Mouse (Mus musculus) megakaryocyte, embryonic 14.5 days (primary cell): ENCODE results near the gene Gjb5. TPM values are rescaled to one million over a fixed set of nuclear protein-coding genes. Genes with fewer than 3 reads are reported as not detected.
A peak's percentile ranks its signal among the peaks of the same experiment; 100 is the strongest.

Source experiments
- H3K27me3 ChIP-seq: replicated peaks from 2 replicates; pipeline ENCODE3; 2012; ENCODE audit warnings: inconsistent platforms
- H3K36me3 ChIP-seq: replicated peaks from 2 replicates; pipeline ENCODE3; 2012; ENCODE audit warnings: low read length, inconsistent platforms, mixed read lengths
- H3K4me1 ChIP-seq: 2 replicates; pipeline ENCODE4 v1.6.1; 2012; ENCODE audit warnings: inconsistent platforms
- H3K4me3 ChIP-seq: replicated peaks from 2 replicates; pipeline ENCODE3; 2012; ENCODE audit warnings: moderate library complexity, mild to moderate bottlenecking, inconsistent platforms
- H3K9me3 ChIP-seq: 2 replicates; pipeline ENCODE4 v1.6.1; 2012; ENCODE audit warnings: inconsistent platforms
- FLI1 ChIP-seq: IDR thresholded peaks from 2 replicates; pipeline ENCODE4 v1.6.1; 2012; ENCODE audit warnings: low read length, inconsistent platforms, mixed read lengths
- GATA1 ChIP-seq: IDR thresholded peaks from 3 replicates; pipeline ENCODE4 v1.6.1; 2012; ENCODE audit warnings: mixed read lengths, low read length, inconsistent platforms, borderline replicate concordance
- polyA plus RNA-seq: library from polyadenylated mRNA; stranded (reverse); fragments of >175 nt; gene quantifications from 2 replicates; pipeline ENCODE4 v1.2.3, GENCODE M21; 2012; ENCODE audit warnings: low replicate concordance; ENCODE audit not compliant: insufficient read depth

The Gjb5 gene
- not detected in 2 replicates for polyA plus RNA-seq

- Histone ChIP-seq H3K4me1 (peaks cover 3% of the 10 kb centered on the region; the same call in 1 of the 2 replicates), H3K4me3 (peak within 1 kb of the TSS; percentile 69), H3K27me3 (peaks cover 23% of the 10 kb centered on the region), H3K9me3 (no peaks in the 10 kb centered on the region), H3K36me3 (peaks cover 3% of the 10 kb centered on the region)
- no peak for TF ChIP-seq GATA1
- TF ChIP-seq FLI1, result no peak
Observed at GRCm38 (mm10) chr4:127358018-127358417, at the start of gene Gjb5. Gene Gjb5 (minus strand): TSS chr4:127358181.

GRCm38 (mm10) chr4:127402614-127403013, 44.6 kb upstream of the Gjb5 start:
- peaks cover 22% of the 10 kb centered on the region for H3K9me3 ChIP-seq
- no peak for TF ChIP-seq GATA1
- no peak for TF ChIP-seq FLI1

DNA sequence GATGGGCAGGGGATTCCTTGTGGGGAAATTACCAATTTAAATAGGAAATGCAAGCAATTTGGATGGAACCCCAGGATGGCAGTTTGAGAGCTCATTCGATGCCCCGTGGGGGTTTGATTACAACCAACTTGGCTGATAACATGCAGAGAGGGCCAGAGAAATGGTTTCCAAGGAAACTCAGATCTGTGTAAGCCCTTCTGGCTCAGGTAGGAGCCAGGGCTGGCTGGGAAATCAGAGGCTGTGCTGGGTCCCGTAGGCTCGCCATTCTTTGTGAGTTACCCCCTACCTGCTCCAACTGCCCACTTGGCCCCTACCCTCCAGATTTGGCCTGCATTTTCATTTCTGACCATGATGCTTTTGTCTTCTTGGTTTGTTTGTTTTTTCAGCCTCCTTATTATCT, 44.2 kb upstream of the Gjb5 start:
- Histone ChIP-seq H3K27me3 (no peaks in the 10 kb centered on the region), H3K9me3 (peaks cover 22% of the 10 kb centered on the region), H3K4me1 (no peaks in the 10 kb centered on the region), H3K36me3 (no peaks in the 10 kb centered on the region), H3K4me3 (no peak overlapping the region)
- no peak for TF ChIP-seq FLI1
- TF ChIP-seq GATA1, result no peak

More at GRCm38 (mm10) chr4:127402614-127403013, 44.6 kb upstream of the Gjb5 start:
- no peaks in the 10 kb centered on the region for H3K4me1 ChIP-seq
- no peak overlapping the region for H3K4me3 ChIP-seq
- H3K27me3 ChIP-seq, result no peaks in the 10 kb centered on the region
- no peaks in the 10 kb centered on the region for H3K36me3 ChIP-seq

GRCm38 (mm10) chr4:127400165-127401145, 42.5 kb upstream of the Gjb5 start:
- Histone ChIP-seq H3K4me1 (no peaks in the 10 kb centered on the region), H3K27me3 (no peaks in the 10 kb centered on the region), H3K4me3 (no peak overlapping the region), H3K36me3 (no peaks in the 10 kb centered on the region), H3K9me3 (peaks cover 14% of the 10 kb centered on the region)
- TF ChIP-seq FLI1, result no peak
- TF ChIP-seq GATA1, result no peak

- TF ChIP-seq FLI1 (no peak), GATA1 (no peak)
- peaks cover 5% of the 10 kb centered on the region for H3K9me3 ChIP-seq
Observed at GRCm38 (mm10) chr4:127395591-127395990, 37.6 kb upstream of the Gjb5 start.

DNA sequence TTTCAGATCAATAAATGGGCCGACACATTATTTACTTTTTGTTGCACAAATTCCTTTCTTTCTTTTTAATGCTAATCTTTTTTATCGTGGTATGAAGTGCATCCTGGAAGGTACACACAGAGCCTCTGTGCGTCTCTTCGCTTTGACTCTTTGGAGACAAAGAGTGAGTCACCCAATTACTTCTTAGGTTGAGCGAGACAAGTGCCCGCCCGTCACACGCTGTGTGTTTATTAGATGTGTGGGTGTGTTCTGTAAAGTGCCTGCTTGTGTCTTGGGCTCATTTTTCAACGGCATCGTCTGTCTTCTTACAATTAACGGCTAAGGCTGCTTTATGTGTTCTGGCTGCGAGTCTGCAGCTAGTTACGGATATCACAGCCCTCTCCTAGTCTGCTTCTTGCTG, 31.7 kb upstream of the Gjb5 start:
- H3K4me3 ChIP-seq, result no peak overlapping the region
- H3K36me3 ChIP-seq, result no peaks in the 10 kb centered on the region
- H3K9me3 ChIP-seq, result peaks cover 5% of the 10 kb centered on the region
- H3K4me1 ChIP-seq, result no peaks in the 10 kb centered on the region
- TF ChIP-seq GATA1 (no peak), FLI1 (no peak)
- H3K27me3 ChIP-seq, result no peaks in the 10 kb centered on the region

More at GRCm38 (mm10) chr4:127395591-127395990, 37.6 kb upstream of the Gjb5 start:
- Histone ChIP-seq H3K27me3 (no peaks in the 10 kb centered on the region), H3K4me1 (no peaks in the 10 kb centered on the region), H3K36me3 (no peaks in the 10 kb centered on the region), H3K4me3 (no peak overlapping the region)

DNA sequence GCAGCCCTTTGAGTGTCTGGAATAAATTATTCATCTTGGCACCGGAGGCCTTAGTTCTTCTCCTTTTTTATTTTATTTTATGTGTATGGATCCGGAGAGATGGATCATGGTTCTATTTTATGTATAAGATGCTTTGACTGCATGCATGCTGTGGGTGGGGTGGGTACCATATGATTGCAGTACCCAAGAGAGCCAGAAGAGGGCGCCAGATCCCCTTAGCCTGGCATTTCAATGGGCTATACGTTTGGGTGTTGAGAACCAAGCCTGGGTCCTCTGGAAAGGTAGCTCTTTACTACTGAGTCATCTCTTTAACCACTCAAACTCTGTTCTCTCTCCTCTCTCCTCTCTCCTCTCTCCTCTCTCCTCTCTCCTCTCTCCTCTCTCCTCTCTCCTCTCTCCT, 19.4 kb upstream of the Gjb5 start:
- no peaks in the 10 kb centered on the region for H3K9me3 ChIP-seq
- no peaks in the 10 kb centered on the region for H3K36me3 ChIP-seq
- H3K27me3 ChIP-seq, result no peaks in the 10 kb centered on the region
- H3K4me3 ChIP-seq, result no peak overlapping the region
- TF ChIP-seq GATA1, result no peak
- no peak for TF ChIP-seq FLI1
- H3K4me1 ChIP-seq, result no peaks in the 10 kb centered on the region

GRCm38 (mm10) chr4:127375541-127376177, 17.7 kb upstream of the Gjb5 start:
- no peaks in the 10 kb centered on the region for H3K9me3 ChIP-seq
- no peaks in the 10 kb centered on the region for H3K4me1 ChIP-seq

DNA sequence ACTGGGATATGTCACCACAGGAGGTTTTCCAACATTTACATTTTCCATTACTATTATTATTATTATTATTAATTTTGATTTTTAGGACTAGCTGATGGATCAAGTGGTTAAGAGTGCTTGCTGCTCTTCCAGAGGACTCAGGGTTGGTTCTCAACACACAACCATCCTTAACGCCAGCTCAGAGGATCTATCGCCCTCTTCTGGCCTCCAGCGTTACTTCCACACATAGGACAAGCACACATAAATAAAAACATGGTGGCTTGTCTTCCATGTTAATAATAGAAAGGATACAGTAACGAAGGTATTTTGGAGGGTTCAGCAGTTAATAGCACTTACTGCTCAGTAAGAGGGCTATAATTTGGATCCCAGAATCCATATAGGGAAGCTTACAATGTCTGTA, 16.7 kb upstream of the Gjb5 start:
- Histone ChIP-seq H3K4me3 (no peak overlapping the region), H3K36me3 (no peaks in the 10 kb centered on the region), H3K9me3 (no peaks in the 10 kb centered on the region), H3K4me1 (no peaks in the 10 kb centered on the region), H3K27me3 (peaks cover 6% of the 10 kb centered on the region)
- TF ChIP-seq FLI1 (no peak), GATA1 (no peak)

More at GRCm38 (mm10) chr4:127375541-127376177, 17.7 kb upstream of the Gjb5 start:
- Histone ChIP-seq H3K4me3 (no peak overlapping the region), H3K36me3 (no peaks in the 10 kb centered on the region), H3K27me3 (peaks cover 4% of the 10 kb centered on the region)
- no peak for TF ChIP-seq FLI1
- TF ChIP-seq GATA1, result no peak
